Mouse (Mus musculus) embryonic facial prominence, embryonic 14.5 days (tissue): ENCODE data around the gene Ankrd52. TPM values are rescaled to one million over a fixed set of nuclear protein-coding genes. Genes with fewer than 3 reads are reported as not detected.

Source experiments
- ATAC-seq: fragments of 200-750 bp; cut with Nextera tagmentation; 2 replicates; pipeline ENCODE4 v1.8.0; 2017; ENCODE audit warnings: low read depth, moderate number of reproducible peaks, moderate TSS enrichment
- DNase-seq: peaks from one replicate; pipeline ENCODE4 v3.0.0-alpha.2; 2015; ENCODE audit warnings: low spot score
- H3K27ac ChIP-seq: fragments of 300-500 bp; sonication (generic); replicated peaks from 2 replicates; pipeline ENCODE4 v1.5.1; 2014; ENCODE audit warnings: low read depth, mild to moderate bottlenecking, low read length, moderate library complexity
- H3K27me3 ChIP-seq: fragments of 300-500 bp; sonication (generic); replicated peaks from 2 replicates; pipeline ENCODE4 v1.6.1; 2014; ENCODE audit warnings: low read length; ENCODE audit not compliant: control insufficient read depth, insufficient read depth
- H3K36me3 ChIP-seq: fragments of 300-500 bp; sonication (generic); 2 replicates; pipeline ENCODE4 v1.6.1; 2014; ENCODE audit warnings: low read length, mixed read lengths; ENCODE audit not compliant: control insufficient read depth, insufficient read depth
- H3K4me1 ChIP-seq: fragments of 300-500 bp; sonication (generic); 2 replicates; pipeline ENCODE4 v1.6.1; 2014; ENCODE audit warnings: antibody characterized with exemption, low read length; ENCODE audit not compliant: control insufficient read depth, insufficient read depth
- H3K4me2 ChIP-seq: fragments of 300-500 bp; sonication (generic); 2 replicates; pipeline ENCODE4 v1.6.1; 2014; ENCODE audit warnings: low read depth, mild to moderate bottlenecking, low read length, moderate library complexity, mixed read lengths
- H3K4me3 ChIP-seq: fragments of 300-500 bp; sonication (generic); 2 replicates; pipeline ENCODE4 v1.5.1; 2014; ENCODE audit warnings: low read depth, mild to moderate bottlenecking, low read length
- H3K9ac ChIP-seq: fragments of 300-500 bp; sonication (generic); 2 replicates; pipeline ENCODE4 v1.6.1; 2014; ENCODE audit warnings: low read depth, mild to moderate bottlenecking, low read length, moderate library complexity, mixed read lengths
- H3K9me3 ChIP-seq: fragments of 300-500 bp; sonication (generic); 2 replicates; pipeline ENCODE4 v1.6.1; 2016; ENCODE audit warnings: low read length; ENCODE audit not compliant: control insufficient read depth
- WGBS: fragments of 180-500 bp; shearing (Covaris S2); extraction: QIAGEN DNeasy Blood & Tissue Kit; methylation state at CpG from one replicate; pipeline ENCODE4 v1.1.7; 2014; 5-methylcytosine and 5-hydroxymethylcytosine counted together
- polyA plus RNA-seq: library from polyadenylated mRNA; unstranded; fragments of >200 nt; fragmentation: Nextera tagmentation; extraction: Ambion mirVana; gene quantifications from 2 replicates; pipeline ENCODE4 v1.2.1, GENCODE M21; 2014

The Ankrd52 gene
- polyA plus RNA-seq, 1 experiment from 2014 or later: 11.9 TPM

DNA sequence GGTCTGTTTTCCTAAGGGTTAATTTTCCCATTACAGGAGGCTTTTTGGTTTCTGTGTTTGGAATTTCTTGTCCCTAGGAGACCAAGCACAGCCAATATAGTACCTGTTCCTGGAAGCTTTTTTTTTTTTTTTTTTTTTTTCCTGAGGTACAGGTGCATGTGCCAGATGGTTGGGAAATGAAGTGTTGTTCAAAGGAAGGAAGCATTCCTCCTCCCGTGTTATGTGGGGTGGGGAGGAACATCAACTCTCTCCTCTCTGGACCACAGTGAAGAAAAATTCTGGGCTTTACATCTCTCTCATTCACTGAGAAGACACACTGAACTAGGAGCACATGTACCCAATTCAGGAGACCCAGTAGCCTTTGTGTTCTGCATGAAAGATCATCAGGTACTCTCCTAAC is 36.2 kb downstream of the Ankrd52 start:
- Histone ChIP-seq H3K4me2 (peak overlapping the region; percentile 88), H3K27ac (no peak overlapping the region), H3K9ac (0 out of 2 replicates have a peak overlapping the region, but pooled peaks have one; percentile 77), H3K27me3 (no peaks in the 10 kb centered on the region), H3K4me1 (peaks cover 24% of the 10 kb centered on the region), H3K4me3 (peak overlapping the region; percentile 78; the same call in 1 of the 2 replicates), H3K9me3 (no peaks in the 10 kb centered on the region), H3K36me3 (peaks cover 35% of the 10 kb centered on the region)
- DNase-seq: no peak
- WGBS: 46% methylated on average over 1 of the region's 1 CpGs
- no peak for ATAC-seq

DNA sequence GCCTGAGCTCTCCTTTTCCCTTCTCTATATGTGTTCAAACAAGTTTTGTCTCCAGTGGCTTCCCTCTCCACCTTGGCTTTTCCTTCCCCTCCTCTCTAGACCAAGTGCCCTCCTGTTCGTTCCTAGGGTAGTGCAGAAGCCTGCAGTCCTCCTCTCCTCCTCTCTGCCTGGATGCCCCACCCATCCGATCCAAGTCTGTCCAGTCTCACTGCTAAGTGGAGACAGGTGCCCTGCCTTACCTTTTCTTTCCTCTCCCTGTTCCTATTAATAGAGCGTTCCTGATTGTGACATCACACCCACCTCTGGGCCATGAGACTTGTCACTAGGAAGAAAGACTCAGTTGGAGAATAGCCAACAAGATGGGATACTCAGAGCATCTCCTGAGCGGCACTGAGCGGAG is 37.9 kb downstream of the Ankrd52 start:
- no peak overlapping the region for H3K4me3 ChIP-seq
- no peaks in the 10 kb centered on the region for H3K9me3 ChIP-seq
- no peak overlapping the region for H3K27ac ChIP-seq
- DNase-seq (no peak), ATAC-seq (no peak)
- H3K36me3 ChIP-seq: peaks cover 51% of the 10 kb centered on the region
- 88% methylated on average over 5 of the region's 5 CpGs for WGBS
- H3K9ac ChIP-seq: no peak overlapping the region
- peaks cover 17% of the 10 kb centered on the region for H3K4me1 ChIP-seq
- no peaks in the 10 kb centered on the region for H3K27me3 ChIP-seq
- H3K4me2 ChIP-seq: no peak overlapping the region

DNA sequence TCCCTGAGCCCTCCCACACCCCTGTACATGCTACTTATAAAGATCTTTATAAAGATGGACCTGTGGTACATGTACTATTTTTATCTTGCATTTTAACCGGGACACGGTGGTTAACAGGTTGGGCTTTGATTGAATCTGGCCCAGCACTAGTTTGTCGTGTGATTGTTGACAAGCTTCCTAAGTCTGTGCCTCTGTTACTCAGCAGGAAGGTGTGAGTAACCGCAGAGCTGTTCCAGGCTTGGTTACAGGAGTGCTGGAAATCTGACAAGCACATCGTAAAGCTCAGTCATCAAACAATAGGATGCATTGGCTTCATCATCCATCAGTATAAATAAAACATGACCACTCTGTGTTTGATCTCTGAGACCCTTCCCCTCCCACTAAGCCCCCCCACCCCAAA is 45.5 kb downstream of the Ankrd52 start:
- WGBS: 89% methylated on average over 5 of the region's 5 CpGs
- H3K9me3 ChIP-seq: no peaks in the 10 kb centered on the region

GRCm38 (mm10) chr10:128424604-128425003 is 47.7 kb downstream of the Ankrd52 start:
- no peaks in the 10 kb centered on the region for H3K27me3 ChIP-seq
- no peaks in the 10 kb centered on the region for H3K9me3 ChIP-seq
- no peak overlapping the region for H3K4me3 ChIP-seq
- no peak for DNase-seq
- no peaks in the 10 kb centered on the region for H3K4me1 ChIP-seq
- no peak overlapping the region for H3K27ac ChIP-seq
- H3K36me3 ChIP-seq: peaks cover 85% of the 10 kb centered on the region
- H3K4me2 ChIP-seq: no peak overlapping the region
- 35% methylated on average over 7 of the region's 7 CpGs for WGBS
- ATAC-seq: no peak
- H3K9ac ChIP-seq: no peak overlapping the region

More for the DNA sequence above, 45.5 kb downstream of the Ankrd52 start:
- Histone ChIP-seq H3K4me3 (no peak overlapping the region), H3K4me1 (no peaks in the 10 kb centered on the region), H3K4me2 (no peak overlapping the region), H3K36me3 (peaks cover 86% of the 10 kb centered on the region), H3K27ac (no peak overlapping the region), H3K9ac (no peak overlapping the region), H3K27me3 (no peaks in the 10 kb centered on the region)
- no peak for DNase-seq
- ATAC-seq: no peak

- 89% methylated on average over 3 of the region's 3 CpGs for WGBS
- Histone ChIP-seq H3K27me3 (no peaks in the 10 kb centered on the region), H3K9me3 (no peaks in the 10 kb centered on the region), H3K4me3 (no peak overlapping the region), H3K4me2 (no peak overlapping the region), H3K9ac (no peak overlapping the region), H3K27ac (no peak overlapping the region), H3K36me3 (peaks cover 85% of the 10 kb centered on the region), H3K4me1 (no peaks in the 10 kb centered on the region)
- no peak for DNase-seq
- ATAC-seq: no peak
Measured at GRCm38 (mm10) chr10:128425260-128425659, 48.3 kb downstream of the Ankrd52 start.

GRCm38 (mm10) chr10:128429052-128429451 is 52.1 kb downstream of the Ankrd52 start:
- no peak for ATAC-seq
- DNase-seq: no peak
- H3K27ac ChIP-seq: no peak overlapping the region
- no peak overlapping the region for H3K4me2 ChIP-seq
- H3K9me3 ChIP-seq: no peaks in the 10 kb centered on the region
- H3K4me1 ChIP-seq: no peaks in the 10 kb centered on the region
- H3K9ac ChIP-seq: no peak overlapping the region
- no peak overlapping the region for H3K4me3 ChIP-seq
- no peaks in the 10 kb centered on the region for H3K27me3 ChIP-seq
- WGBS: 96% methylated on average over 5 of the region's 5 CpGs
- H3K36me3 ChIP-seq: peaks cover 73% of the 10 kb centered on the region

DNA sequence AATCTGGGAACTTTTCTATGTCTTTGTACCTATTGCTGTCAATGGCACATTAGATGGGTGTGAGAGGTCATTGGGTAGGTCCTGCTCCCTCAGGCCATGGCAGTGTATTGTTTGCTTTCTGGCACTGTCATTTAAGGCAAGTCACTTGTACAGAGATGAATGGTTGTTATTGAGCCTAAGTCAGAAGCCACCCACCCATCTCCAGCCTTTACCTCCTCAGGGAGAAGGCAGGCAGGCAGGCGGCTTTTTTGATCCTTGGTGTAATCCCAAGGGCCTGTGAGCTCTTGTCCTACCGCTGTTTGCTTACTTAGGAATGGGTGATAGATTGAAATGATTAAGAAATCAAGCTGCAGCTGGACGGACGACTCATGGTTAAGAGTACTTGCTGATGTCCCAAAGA is 52.5 kb downstream of the Ankrd52 start:
- Histone ChIP-seq H3K27ac (no peak overlapping the region), H3K4me1 (no peaks in the 10 kb centered on the region), H3K4me3 (no peak overlapping the region), H3K36me3 (peaks cover 73% of the 10 kb centered on the region), H3K9ac (no peak overlapping the region), H3K27me3 (no peaks in the 10 kb centered on the region), H3K9me3 (no peaks in the 10 kb centered on the region), H3K4me2 (no peak overlapping the region)
- no peak for DNase-seq
- ATAC-seq: no peak
- WGBS: 74% methylated on average over 4 of the region's 4 CpGs

GRCm38 (mm10) chr10:128433417-128433816 is 56.5 kb downstream of the Ankrd52 start:
- H3K27ac ChIP-seq: no peak overlapping the region
- no peaks in the 10 kb centered on the region for H3K27me3 ChIP-seq
- no peaks in the 10 kb centered on the region for H3K9me3 ChIP-seq
- DNase-seq (no peak), ATAC-seq (no peak)
- H3K36me3 ChIP-seq: peaks cover 89% of the 10 kb centered on the region
- no peaks in the 10 kb centered on the region for H3K4me1 ChIP-seq
- no peak overlapping the region for H3K9ac ChIP-seq
- no peak overlapping the region for H3K4me3 ChIP-seq
- H3K4me2 ChIP-seq: no peak overlapping the region
- WGBS: 94% methylated on average over 2 of the region's 2 CpGs

- Histone ChIP-seq H3K36me3 (peaks cover 89% of the 10 kb centered on the region), H3K4me1 (no peaks in the 10 kb centered on the region), H3K4me2 (no peak overlapping the region), H3K27me3 (no peaks in the 10 kb centered on the region), H3K9ac (no peak overlapping the region), H3K27ac (no peak overlapping the region), H3K4me3 (no peak overlapping the region), H3K9me3 (no peaks in the 10 kb centered on the region)
- 86% methylated on average over 10 of the region's 10 CpGs for WGBS
- ATAC-seq (no peak), DNase-seq (no peak)
Measured at GRCm38 (mm10) chr10:128434681-128435080, 57.8 kb downstream of the Ankrd52 start.
